Mouse (Mus musculus) embryonic facial prominence, embryonic 11.5 days (tissue): Measurements from ENCODE around the gene Eftud2. TPM values are rescaled to one million over a fixed set of nuclear protein-coding genes. Genes with fewer than 3 reads are reported as not detected.

Experiments
- ATAC-seq: fragments of 200-750 bp; cut with Nextera tagmentation; replicated peaks from 2 replicates; pipeline ENCODE4 v1.8.0; 2017; ENCODE audit warnings: low read depth; ENCODE audit not compliant: insufficient number of reproducible peaks, low FRiP score, low TSS enrichment
- DNase-seq: peaks from one replicate; pipeline ENCODE4 v3.0.0-alpha.2; 2015; ENCODE audit warnings: low spot score
- H3K27ac ChIP-seq: fragments of 300-500 bp; sonication (generic); replicated peaks from 2 replicates; pipeline ENCODE4 v1.5.1; 2014; ENCODE audit warnings: mild to moderate bottlenecking, low read depth, low read length, control low read depth
- H3K27me3 ChIP-seq: fragments of 300-500 bp; sonication (generic); 2 replicates; pipeline ENCODE4 v1.6.1; 2014; ENCODE audit warnings: mild to moderate bottlenecking, low read length, moderate library complexity, mixed read lengths; ENCODE audit not compliant: control insufficient read depth, insufficient read depth
- H3K36me3 ChIP-seq: fragments of 300-500 bp; sonication (generic); replicated peaks from 2 replicates; pipeline ENCODE4 v1.6.1; 2014; ENCODE audit warnings: low read depth, mild to moderate bottlenecking, low read length, moderate library complexity, mixed read lengths; ENCODE audit not compliant: control insufficient read depth, insufficient read depth
- H3K4me1 ChIP-seq: fragments of 300-500 bp; sonication (generic); 2 replicates; pipeline ENCODE4 v1.6.1; 2014; ENCODE audit warnings: low read length, mixed read lengths; ENCODE audit not compliant: control insufficient read depth, insufficient read depth
- H3K4me2 ChIP-seq: fragments of 300-500 bp; sonication (generic); 2 replicates; pipeline ENCODE4 v1.6.1; 2014; ENCODE audit warnings: low read depth, mild to moderate bottlenecking, control low read depth, low read length, moderate library complexity
- H3K4me3 ChIP-seq: fragments of 300-500 bp; sonication (generic); 2 replicates; pipeline ENCODE4 v1.5.1; 2014; ENCODE audit warnings: low read depth, low read length, control low read depth
- H3K9ac ChIP-seq: fragments of 300-500 bp; sonication (generic); replicated peaks from 2 replicates; pipeline ENCODE4 v1.6.1; 2014; ENCODE audit warnings: mild to moderate bottlenecking, control low read depth, low read length
- H3K9me3 ChIP-seq: fragments of 300-500 bp; sonication (generic); replicated peaks from 2 replicates; pipeline ENCODE4 v1.6.1; 2016; ENCODE audit warnings: mild to moderate bottlenecking, low read length, inconsistent platforms, mixed read lengths; ENCODE audit not compliant: control insufficient read depth
- WGBS: fragments of 180-500 bp; shearing (Covaris S2); extraction: QIAGEN DNeasy Blood & Tissue Kit; methylation state at CpG from one replicate; pipeline ENCODE4 v1.1.7; 2014; 5-methylcytosine and 5-hydroxymethylcytosine counted together
- polyA plus RNA-seq: library from polyadenylated mRNA; unstranded; fragments of >200 nt; fragmentation: Nextera tagmentation; extraction: Ambion mirVana; gene quantifications from 2 replicates; pipeline ENCODE4 v1.2.1, GENCODE M21; 2014

Gene Eftud2
- polyA plus RNA-seq, 1 experiment from 2014 or later = 257 TPM

DNA sequence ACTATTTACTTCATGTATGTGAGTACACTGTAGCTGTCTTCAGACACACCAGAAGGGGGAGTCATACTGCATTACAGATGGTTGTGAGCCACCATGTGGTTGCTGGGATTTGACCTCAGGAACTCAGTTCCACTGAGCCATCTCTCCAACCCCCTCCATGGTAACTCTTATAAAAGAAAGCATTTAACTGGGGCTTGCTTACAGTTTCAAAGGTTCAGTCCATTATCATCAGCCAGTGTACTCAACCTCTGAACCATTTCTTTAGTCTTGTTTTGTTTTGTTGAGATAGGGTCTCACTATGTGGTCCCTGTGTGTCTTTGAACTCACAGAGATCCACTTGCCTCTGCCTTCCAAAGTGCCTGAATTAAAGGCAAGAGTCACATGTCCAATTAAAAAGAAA is 65.9 kb downstream of the Eftud2 start:
- peaks cover 2% of the 10 kb centered on the region for H3K4me1 ChIP-seq
- no peak overlapping the region for H3K4me3 ChIP-seq
- H3K9me3 ChIP-seq = no peaks in the 10 kb centered on the region
- no peak overlapping the region for H3K9ac ChIP-seq
- ATAC-seq (no peak), DNase-seq (no peak)
- no peaks in the 10 kb centered on the region for H3K27me3 ChIP-seq
- H3K4me2 ChIP-seq = no peak overlapping the region
- H3K27ac ChIP-seq = no peak overlapping the region
- no peaks in the 10 kb centered on the region; the same call in 1 of the 2 replicates for H3K36me3 ChIP-seq

DNA sequence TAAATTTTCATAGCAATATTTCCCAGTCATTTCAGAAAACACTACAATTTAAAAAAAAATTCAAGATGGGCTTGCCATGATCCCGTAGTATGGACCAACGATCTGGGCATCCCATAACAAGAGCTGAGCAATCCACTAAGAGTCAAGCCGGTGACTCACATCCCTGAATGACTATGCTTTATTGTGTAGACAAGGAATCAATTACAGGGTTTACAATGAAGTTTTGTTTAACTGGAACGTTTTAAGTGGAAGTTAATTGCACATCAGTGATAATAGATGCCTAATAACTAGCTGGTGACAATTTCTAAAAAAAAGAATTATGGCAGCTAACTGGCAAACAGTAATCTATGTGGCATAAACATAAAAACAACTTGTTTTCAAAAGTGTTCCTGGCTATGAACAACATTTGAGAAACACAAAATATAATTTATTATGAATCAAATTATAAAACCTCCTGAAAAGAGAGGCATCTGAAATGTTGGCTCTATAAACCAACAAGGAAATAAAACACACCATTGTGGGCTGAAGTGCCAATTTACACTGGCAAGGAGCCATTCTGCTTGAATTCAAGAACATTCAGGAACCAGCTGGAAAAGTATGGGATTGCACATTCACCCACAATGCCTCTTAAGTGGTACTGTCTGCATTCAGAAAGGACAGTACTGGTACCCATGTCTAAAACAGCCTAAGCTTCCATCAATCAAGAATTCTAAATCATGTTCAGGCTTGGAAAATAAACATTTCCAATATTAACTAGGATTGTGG is 69.9 kb downstream of the Eftud2 start:
- Histone ChIP-seq H3K36me3 (no peaks in the 10 kb centered on the region; the same call in 1 of the 2 replicates), H3K4me1 (peaks cover 2% of the 10 kb centered on the region; the same call in 1 of the 2 replicates), H3K4me2 (no peak overlapping the region), H3K27ac (no peak overlapping the region), H3K9ac (no peak overlapping the region), H3K4me3 (no peak overlapping the region), H3K27me3 (no peaks in the 10 kb centered on the region), H3K9me3 (no peaks in the 10 kb centered on the region)
- 52% methylated on average over 4 of the region's 4 CpGs for WGBS
- DNase-seq (no peak), ATAC-seq (no peak)

DNA sequence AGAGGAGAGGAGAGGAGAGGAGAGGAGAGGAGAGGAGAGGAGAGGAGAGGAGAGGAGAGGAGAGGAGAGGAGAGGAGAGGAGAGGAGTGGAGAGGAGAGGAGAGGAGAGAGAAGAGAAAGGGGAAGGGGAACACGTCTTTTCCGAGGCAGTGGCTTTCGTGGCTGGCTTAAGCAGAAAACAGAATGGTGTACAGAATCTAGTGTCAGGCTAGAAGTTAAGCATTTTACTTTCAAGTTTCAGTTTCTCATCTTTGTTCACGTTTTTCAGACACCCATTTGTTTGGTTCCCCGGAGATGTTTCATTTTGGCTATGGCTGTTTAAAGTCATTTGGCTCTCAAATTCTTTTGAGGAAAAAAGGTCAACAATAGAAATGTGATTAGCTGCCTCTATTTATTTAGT is 72.5 kb downstream of the Eftud2 start:
- H3K27ac ChIP-seq = no peak overlapping the region
- H3K4me2 ChIP-seq = no peak overlapping the region
- no peaks in the 10 kb centered on the region for H3K9me3 ChIP-seq
- ATAC-seq (no peak), DNase-seq (no peak)
- no peaks in the 10 kb centered on the region for H3K4me1 ChIP-seq
- no peaks in the 10 kb centered on the region for H3K27me3 ChIP-seq
- no peak overlapping the region for H3K4me3 ChIP-seq
- peaks cover 6% of the 10 kb centered on the region for H3K36me3 ChIP-seq
- H3K9ac ChIP-seq = no peak overlapping the region
- WGBS = 76% methylated on average over 5 of the region's 5 CpGs

DNA sequence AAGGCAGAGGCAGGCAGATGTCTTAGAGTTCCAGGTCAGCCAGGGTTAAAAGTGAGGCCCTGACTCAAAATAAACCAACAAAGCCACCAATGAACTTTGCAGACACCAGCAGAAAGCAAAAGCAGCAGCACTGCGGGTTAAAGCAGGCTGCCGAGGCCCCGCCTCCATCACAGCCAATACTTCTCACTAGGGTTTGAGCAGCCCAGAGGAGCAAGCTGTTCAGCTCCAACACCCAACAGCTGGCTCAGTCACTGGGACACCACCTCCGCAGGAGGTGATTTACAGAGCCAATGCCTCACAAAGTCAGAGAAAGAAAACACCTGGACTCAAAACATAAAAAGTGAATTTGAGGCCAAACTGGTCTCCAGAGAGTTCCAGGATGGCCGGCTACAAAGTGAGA is 77.3 kb downstream of the Eftud2 start:
- DNase-seq = no peak

DNA sequence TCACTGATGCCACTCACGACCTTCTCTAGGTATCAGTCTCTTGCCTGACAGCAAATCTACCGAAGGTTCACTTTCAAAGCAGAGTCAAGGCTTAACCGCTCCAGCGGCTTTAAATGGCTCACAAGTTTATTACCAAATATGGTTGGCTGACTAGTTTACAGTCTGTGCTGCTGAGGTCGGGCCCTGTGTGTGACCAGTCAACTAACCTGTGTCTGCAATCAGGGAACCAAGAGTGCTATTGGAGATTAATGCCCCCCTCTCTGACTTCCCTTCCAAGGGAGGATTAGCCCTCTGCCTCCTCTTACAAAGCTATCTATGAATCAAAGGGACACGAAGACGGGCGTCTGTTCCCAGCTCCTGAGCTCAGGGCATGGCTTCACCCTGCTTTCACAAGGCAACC is 86.6 kb downstream of the Eftud2 start:
- Histone ChIP-seq H3K27ac (no peak overlapping the region), H3K9me3 (no peaks in the 10 kb centered on the region), H3K4me1 (no peaks in the 10 kb centered on the region), H3K36me3 (no peaks in the 10 kb centered on the region; the same call in 1 of the 2 replicates), H3K9ac (no peak overlapping the region), H3K27me3 (no peaks in the 10 kb centered on the region), H3K4me3 (no peak overlapping the region), H3K4me2 (no peak overlapping the region)
- DNase-seq (no peak), ATAC-seq (no peak)
- WGBS = 63% methylated on average over 8 of the region's 8 CpGs

More for the DNA sequence above, 77.3 kb downstream of the Eftud2 start:
- 84% methylated on average over 5 of the region's 5 CpGs for WGBS
- Histone ChIP-seq H3K4me2 (no peak overlapping the region), H3K27ac (no peak overlapping the region), H3K4me3 (no peak overlapping the region), H3K4me1 (no peaks in the 10 kb centered on the region), H3K27me3 (no peaks in the 10 kb centered on the region), H3K36me3 (peaks cover 12% of the 10 kb centered on the region), H3K9ac (no peak overlapping the region), H3K9me3 (no peaks in the 10 kb centered on the region)
- no peak for ATAC-seq

DNA sequence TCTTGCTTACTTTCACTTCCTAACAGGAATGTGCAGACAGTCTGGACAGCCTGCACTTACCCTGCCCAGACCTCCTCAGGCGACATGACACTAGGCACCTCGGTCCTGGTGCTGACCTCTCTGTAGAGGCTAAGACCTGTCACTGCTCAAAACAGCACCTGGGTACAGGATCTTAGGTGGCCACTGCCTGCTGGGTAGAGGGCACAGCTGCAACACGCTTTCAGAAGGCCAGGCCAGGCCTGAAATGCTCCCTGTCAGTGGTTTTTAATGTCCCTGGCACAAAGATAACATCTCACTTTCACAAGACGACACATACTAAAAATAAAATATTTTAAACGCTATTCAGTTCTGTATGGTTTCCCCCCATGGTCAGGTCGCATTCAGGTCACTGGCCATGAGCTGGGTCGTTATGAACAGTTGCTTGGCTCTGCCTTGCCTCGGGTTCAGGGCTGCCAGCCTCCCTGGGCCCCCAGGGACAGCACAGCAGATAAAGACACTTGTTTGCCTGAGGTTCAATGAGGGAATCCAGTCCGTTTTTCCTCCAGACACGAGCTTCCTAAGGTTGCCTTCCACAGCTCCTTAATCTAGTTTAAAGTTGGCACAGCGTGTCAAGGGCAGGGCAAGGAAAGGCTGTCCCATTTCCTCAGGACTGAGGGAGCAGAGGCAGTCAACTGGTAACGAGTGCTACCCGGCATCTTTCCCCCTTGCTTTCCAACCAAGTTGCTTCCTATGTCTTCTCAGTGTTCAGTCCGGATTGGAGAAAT is 88.9 kb downstream of the Eftud2 start:
- no peak overlapping the region for H3K4me3 ChIP-seq
- no peak for ATAC-seq
- 62% methylated on average over 14 of the region's 14 CpGs for WGBS
- no peak overlapping the region for H3K27ac ChIP-seq
- no peak overlapping the region for H3K9ac ChIP-seq
- H3K36me3 ChIP-seq = no peaks in the 10 kb centered on the region
- no peaks in the 10 kb centered on the region for H3K27me3 ChIP-seq
- no peak overlapping the region for H3K4me2 ChIP-seq
- no peak for DNase-seq
- no peaks in the 10 kb centered on the region for H3K4me1 ChIP-seq
- no peaks in the 10 kb centered on the region for H3K9me3 ChIP-seq

Other genes with a start within 250 kb of the Eftud2 start
- gene Meioc, start 217.3 kb downstream of the Eftud2 start, polyA plus RNA-seq = 1.0 and 1.3 TPM in 2 replicates
- gene Ccdc43, start 183.2 kb downstream of the Eftud2 start, polyA plus RNA-seq = 64.6 and 71.1 TPM in 2 replicates
- gene Adam11, start 119.5 kb downstream of the Eftud2 start, polyA plus RNA-seq = 13.9 and 16.3 TPM in 2 replicates
- gene Gjc1, start 61.3 kb downstream of the Eftud2 start, polyA plus RNA-seq = 90.5 and 97.0 TPM in 2 replicates
- gene Higd1b, start 45.1 kb downstream of the Eftud2 start, polyA plus RNA-seq = not detected in 2 replicates
- gene Ccdc103, start 219 bp upstream of the Eftud2 start, polyA plus RNA-seq = 1.00 and 1.5 TPM in 2 replicates
- not detected in 2 replicates for gene Fam187a, start 4.2 kb upstream of the Eftud2 start, polyA plus RNA-seq
- gene Gfap, start 19.9 kb upstream of the Eftud2 start, polyA plus RNA-seq = 0.22 and 0.25 TPM in 2 replicates
- 7.1 and 7.4 TPM in 2 replicates for gene Kif18b, start 44.1 kb upstream of the Eftud2 start, polyA plus RNA-seq
- gene C1ql1, start 65.7 kb upstream of the Eftud2 start, polyA plus RNA-seq = 4.0 and 4.1 TPM in 2 replicates
- 48.6 and 49.6 TPM in 2 replicates for gene Nmt1, start 147.2 kb upstream of the Eftud2 start, polyA plus RNA-seq
- 273 and 276 TPM in 2 replicates for gene Dcakd, start 147.3 kb upstream of the Eftud2 start, polyA plus RNA-seq
- gene Plcd3, start 220.7 kb upstream of the Eftud2 start, polyA plus RNA-seq = 0.87 and 1.1 TPM in 2 replicates
- gene Acbd4, start 220.7 kb upstream of the Eftud2 start, polyA plus RNA-seq = 6.4 and 7.8 TPM in 2 replicates
- gene Hexim1, start 235.2 kb upstream of the Eftud2 start, polyA plus RNA-seq = 5.3 and 5.6 TPM in 2 replicates